Mouse (Mus musculus) small intestine, adult 2 months (tissue): Measurements from ENCODE around the gene Fpr-rs4. TPM values are rescaled to one million over a fixed set of nuclear protein-coding genes. Genes with fewer than 3 reads are reported as not detected.
"Not testable (repeated sequence)": the region's sequence is repeated elsewhere in the genome, so short reads cannot be mapped to it uniquely, and the experiment has no call there.

Source experiments
- H3K27ac ChIP-seq: fragments of 200-500 bp; 2 replicates; pipeline ENCODE4 v1.5.1; 2012; ENCODE audit warnings: low read depth, low read length, control low read depth, inconsistent platforms; ENCODE audit not compliant: insufficient read depth
- H3K27me3 ChIP-seq: fragments of 200-500 bp; 2 replicates; pipeline ENCODE4 v1.6.1; 2012; ENCODE audit warnings: mild to moderate bottlenecking, moderate library complexity, low read length, inconsistent platforms; ENCODE audit not compliant: control insufficient read depth, insufficient read depth
- H3K36me3 ChIP-seq: fragments of 200-500 bp; 2 replicates; pipeline ENCODE4 v1.6.1; 2012; ENCODE audit warnings: mild to moderate bottlenecking, low read length, control low read depth, inconsistent platforms; ENCODE audit not compliant: control insufficient read depth, insufficient read depth
- H3K4me1 ChIP-seq: fragments of 200-500 bp; 2 replicates; pipeline ENCODE4 v1.6.1; 2012; ENCODE audit warnings: low read length, inconsistent platforms, mixed read lengths; ENCODE audit not compliant: control insufficient read depth, insufficient read depth, insufficient read length
- H3K4me3 ChIP-seq: fragments of 200-500 bp; 2 replicates; pipeline ENCODE4 v1.5.1; 2012; ENCODE audit warnings: low read depth, mild to moderate bottlenecking, control low read depth, inconsistent platforms, low read length, moderate library complexity
- CTCF ChIP-seq: fragments of 200-500 bp; IDR thresholded peaks from 2 replicates; pipeline ENCODE4 v1.5.1; 2012; ENCODE audit warnings: low read depth, mild to moderate bottlenecking, control low read depth, inconsistent platforms, low read length, moderate library complexity, mixed read lengths; ENCODE audit not compliant: insufficient replicate concordance, insufficient read length; ENCODE audit errors: extremely low read depth
- POLR2A ChIP-seq: fragments of 200-500 bp; IDR thresholded peaks from 2 replicates; pipeline ENCODE4 v1.6.1; 2012; ENCODE audit warnings: low read depth, mild to moderate bottlenecking, control low read depth, inconsistent platforms, low read length, moderate library complexity
- WGBS: fragments of 180-500 bp; shearing (Covaris S2); methylation state at CpG from one replicate; pipeline ENCODE4 v1.1.7; 2018; 5-methylcytosine and 5-hydroxymethylcytosine counted together
- polyA plus RNA-seq: library from polyadenylated mRNA; depleted of rRNA; stranded (reverse); fragments of >200 nt; gene quantifications from 2 replicates; pipeline ENCODE4 v1.2.3, GENCODE M21; 2012; rRNA removed

The Fpr-rs4 gene
- polyA plus RNA-seq: not detected in 2 replicates

GRCm38 (mm10) chr17:18021433-18021832 is at the start of gene Fpr-rs4:
TSS of gene Fpr-rs4 (plus strand) at chr17:18021733.
- no peak for TF ChIP-seq POLR2A
- no peak for TF ChIP-seq CTCF
- H3K27ac ChIP-seq: no peak within 1 kb of the TSS
- no peaks in the 10 kb centered on the region for H3K36me3 ChIP-seq
- H3K4me3 ChIP-seq: no peak within 1 kb of the TSS
- no peaks in the 10 kb centered on the region for H3K27me3 ChIP-seq
- WGBS: 50% methylated on average over 2 of the region's 2 CpGs
- no peaks in the 10 kb centered on the region; the same call in 1 of the 2 replicates for H3K4me1 ChIP-seq

GRCm38 (mm10) chr17:17973443-17973842 is 48.1 kb upstream of the Fpr-rs4 start:
- Histone ChIP-seq H3K4me3 (no peak overlapping the region), H3K27ac (no peak overlapping the region), H3K4me1 (no peaks in the 10 kb centered on the region), H3K27me3 (no peaks in the 10 kb centered on the region), H3K36me3 (no peaks in the 10 kb centered on the region)
- TF ChIP-seq POLR2A (no peak), CTCF (no peak)
- 48% methylated on average over 1 of the region's 1 CpGs for WGBS

GRCm38 (mm10) chr17:17981232-17981631 is 40.3 kb upstream of the Fpr-rs4 start:
- 69% methylated on average over 2 of the region's 2 CpGs for WGBS
- H3K27ac ChIP-seq, H3K4me3 ChIP-seq: not testable (repeated sequence)

GRCm38 (mm10) chr17:18004752-18005151 is 16.8 kb upstream of the Fpr-rs4 start:
- TF ChIP-seq POLR2A (no peak), CTCF (no peak)
- Histone ChIP-seq H3K4me3 (no peak overlapping the region), H3K27ac (no peak overlapping the region), H3K36me3 (no peaks in the 10 kb centered on the region), H3K4me1 (no peaks in the 10 kb centered on the region), H3K27me3 (no peaks in the 10 kb centered on the region)
- WGBS: 89% methylated on average over 1 of the region's 1 CpGs

More at GRCm38 (mm10) chr17:17981232-17981631, 40.3 kb upstream of the Fpr-rs4 start:
- H3K4me1 ChIP-seq, H3K27me3 ChIP-seq, H3K36me3 ChIP-seq: not testable (repeated sequence)

GRCm38 (mm10) chr17:18049124-18049523 is 27.6 kb downstream of the Fpr-rs4 start, which contains the start of gene Vmn2r124:
TSS of gene Vmn2r124 (plus strand) at chr17:18049424.
- 41% methylated on average over 2 of the region's 2 CpGs for WGBS
- H3K36me3 ChIP-seq: no peaks in the 10 kb centered on the region
- H3K4me1 ChIP-seq: no peaks in the 10 kb centered on the region
- no peak within 1 kb of the TSS for H3K27ac ChIP-seq
- no peak within 1 kb of the TSS for H3K4me3 ChIP-seq
- no peaks in the 10 kb centered on the region for H3K27me3 ChIP-seq
- TF ChIP-seq POLR2A: no peak
- TF ChIP-seq CTCF: no peak

Other genes starting within 250 kb of the Fpr-rs4 start
- gene Spaca6, start 194.6 kb upstream of the Fpr-rs4 start, polyA plus RNA-seq: 4.2 and 4.3 TPM in 2 replicates
- 0.16 and 0.29 TPM in 2 replicates for gene Has1, start 166.5 kb upstream of the Fpr-rs4 start, polyA plus RNA-seq
- 0.09 and 0.11 TPM in 2 replicates for gene Fpr1, start 137.8 kb upstream of the Fpr-rs4 start, polyA plus RNA-seq
- gene Fpr2, start 133.9 kb upstream of the Fpr-rs4 start, polyA plus RNA-seq: 0.19 TPM in 1 of 2 replicates, not detected in the other
- gene Fpr3, start 133.9 kb upstream of the Fpr-rs4 start, polyA plus RNA-seq: not detected in 2 replicates
- not detected in 2 replicates for gene Vmn2r124, start 27.7 kb downstream of the Fpr-rs4 start, polyA plus RNA-seq
- not detected in 2 replicates for gene Vmn2r91, start 63.3 kb downstream of the Fpr-rs4 start, polyA plus RNA-seq
- not detected in 2 replicates for gene Vmn2r92, start 130.2 kb downstream of the Fpr-rs4 start, polyA plus RNA-seq